Mouse (Mus musculus): ENCODE measurements around the gene Ap3m1. TPM values are rescaled to one million over a fixed set of nuclear protein-coding genes. Genes with fewer than 3 reads are reported as not detected.

The Ap3m1 gene
- polyA plus RNA-seq, 1 experiment = 64.9 TPM

DNA sequence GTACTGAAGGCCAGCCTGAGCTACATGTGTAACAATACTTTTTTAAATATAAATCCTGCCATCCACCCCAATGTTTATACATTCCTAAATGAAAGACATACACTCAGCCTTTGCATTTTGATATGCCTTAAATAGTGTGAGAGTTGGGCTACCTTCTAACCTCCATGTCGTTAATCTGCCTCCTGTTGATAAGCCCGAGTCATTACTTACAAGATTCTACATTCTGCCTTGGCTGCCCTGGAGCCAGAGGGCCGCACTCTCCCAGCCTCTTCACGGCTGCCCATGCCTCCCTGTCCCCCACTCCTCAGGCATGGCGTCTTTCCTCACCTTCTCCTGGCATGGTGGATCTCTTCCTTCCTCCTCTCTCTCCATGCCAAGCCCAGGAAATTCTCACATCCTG lies 55.9 kb downstream of the Ap3m1 start:
- no peak overlapping the region for H3K27ac ChIP-seq (ENCODE audit: insufficient read depth, low read length)
- TF ChIP-seq CTCF (IDR thresholded peaks at IDR 0.05; ENCODE audit: extremely low read depth, insufficient read depth, low read length) (no peak), POLR2A (IDR thresholded peaks at IDR 0.05; ENCODE audit: extremely low read depth, insufficient read depth, low read length) (no peak)

DNA sequence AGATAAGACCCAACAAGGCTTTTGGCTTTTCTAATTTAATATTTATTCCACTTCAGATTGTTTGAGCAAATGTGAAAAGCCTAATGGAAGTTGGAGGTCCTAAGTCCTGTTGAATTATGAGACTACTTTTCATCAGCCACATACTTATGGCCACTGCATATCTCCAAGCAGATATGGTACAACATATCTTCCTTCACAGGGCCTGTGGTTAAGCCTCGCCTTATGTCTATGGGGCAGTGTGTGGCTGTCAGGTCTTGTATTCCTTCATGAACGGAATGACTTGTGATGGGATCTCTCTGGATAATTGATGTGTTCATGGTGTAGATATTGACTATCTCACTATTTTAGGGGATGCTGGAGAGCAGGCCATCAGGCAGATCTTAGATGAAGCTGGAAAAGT lies 56.8 kb downstream of the Ap3m1 start:
- no peak for TF ChIP-seq POLR2A (IDR thresholded peaks at IDR 0.05; ENCODE audit: extremely low read depth, insufficient read depth, low read length)
- TF ChIP-seq CTCF (IDR thresholded peaks at IDR 0.05; ENCODE audit: extremely low read depth, insufficient read depth, low read length) = no peak

More for the DNA sequence above, 55.9 kb downstream of the Ap3m1 start:
- Histone ChIP-seq H3K4me3 (ENCODE audit: insufficient read depth, low read length) (no peak overlapping the region), H3K4me1 (ENCODE audit: control insufficient read depth, insufficient read depth, low read length) (no peaks in the 10 kb centered on the region)

DNA sequence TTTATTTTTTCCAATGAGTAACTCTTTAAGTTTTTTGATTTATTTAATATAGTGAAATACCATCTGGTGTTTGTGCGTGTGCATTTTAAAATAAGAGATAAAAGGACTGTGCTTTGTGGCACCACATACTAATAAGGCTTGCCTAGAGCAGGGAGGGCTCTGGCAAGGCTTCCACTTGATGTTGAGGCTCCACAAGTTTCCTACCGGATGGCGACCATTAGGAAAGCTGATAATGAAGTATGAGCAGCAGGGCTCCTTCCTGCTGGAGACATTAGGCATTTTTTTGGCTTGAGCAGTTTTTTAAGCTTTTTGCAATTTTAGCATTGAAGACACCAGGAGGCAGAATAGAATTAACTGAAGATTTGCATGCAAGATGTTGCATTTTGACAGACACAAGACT lies 57.8 kb downstream of the Ap3m1 start:
- H3K27ac ChIP-seq (ENCODE audit: insufficient read depth, low read length) = no peak overlapping the region
- no peak for TF ChIP-seq POLR2A (IDR thresholded peaks at IDR 0.05; ENCODE audit: extremely low read depth, insufficient read depth, low read length)
- no peak for TF ChIP-seq CTCF (IDR thresholded peaks at IDR 0.05; ENCODE audit: extremely low read depth, insufficient read depth, low read length)
- no peaks in the 10 kb centered on the region for H3K4me1 ChIP-seq (ENCODE audit: control insufficient read depth, insufficient read depth, low read length)
- no peak overlapping the region for H3K4me3 ChIP-seq (ENCODE audit: insufficient read depth, low read length)

More for the DNA sequence above, 56.8 kb downstream of the Ap3m1 start:
- no peaks in the 10 kb centered on the region for H3K4me1 ChIP-seq (ENCODE audit: control insufficient read depth, insufficient read depth, low read length)
- H3K27ac ChIP-seq (ENCODE audit: insufficient read depth, low read length) = no peak overlapping the region
- H3K4me3 ChIP-seq (ENCODE audit: insufficient read depth, low read length) = no peak overlapping the region

DNA sequence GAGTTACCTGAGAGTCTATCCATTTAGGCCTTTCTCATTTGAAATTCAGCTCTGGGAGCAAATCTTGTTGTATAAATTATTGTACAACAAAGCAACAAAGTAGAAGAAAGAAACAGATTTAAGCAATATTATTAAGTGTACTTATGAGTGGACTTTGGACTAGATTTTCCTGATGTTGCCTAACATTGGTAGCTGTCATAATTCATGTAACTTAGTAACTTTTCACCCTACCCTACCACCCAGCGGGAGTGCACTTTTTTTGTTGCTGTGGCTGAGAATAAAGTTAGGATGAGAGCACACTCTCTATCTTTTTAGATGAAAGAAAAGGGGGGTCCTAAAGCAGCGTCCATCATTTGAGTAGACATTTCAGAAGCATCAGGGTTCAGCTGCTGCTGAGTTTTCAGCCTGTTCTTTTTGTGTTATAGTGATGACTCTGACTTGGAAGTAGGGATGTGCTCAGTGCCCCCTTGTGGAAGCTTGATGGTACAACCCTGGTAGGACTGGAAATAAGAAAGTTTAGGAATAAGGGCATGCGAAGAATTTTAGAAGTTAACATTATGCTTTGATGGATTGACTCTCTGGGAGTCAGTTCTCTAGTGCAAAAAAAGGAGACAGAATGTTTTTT lies 59.1 kb downstream of the Ap3m1 start:
- Histone ChIP-seq H3K27ac (ENCODE audit: insufficient read depth, low read length) (no peak overlapping the region), H3K4me1 (ENCODE audit: control insufficient read depth, insufficient read depth, low read length) (no peaks in the 10 kb centered on the region), H3K4me3 (ENCODE audit: insufficient read depth, low read length) (no peak overlapping the region)
- TF ChIP-seq CTCF (IDR thresholded peaks at IDR 0.05; ENCODE audit: extremely low read depth, insufficient read depth, low read length) (peak; percentile 69), POLR2A (IDR thresholded peaks at IDR 0.05; ENCODE audit: extremely low read depth, insufficient read depth, low read length) (no peak)

DNA sequence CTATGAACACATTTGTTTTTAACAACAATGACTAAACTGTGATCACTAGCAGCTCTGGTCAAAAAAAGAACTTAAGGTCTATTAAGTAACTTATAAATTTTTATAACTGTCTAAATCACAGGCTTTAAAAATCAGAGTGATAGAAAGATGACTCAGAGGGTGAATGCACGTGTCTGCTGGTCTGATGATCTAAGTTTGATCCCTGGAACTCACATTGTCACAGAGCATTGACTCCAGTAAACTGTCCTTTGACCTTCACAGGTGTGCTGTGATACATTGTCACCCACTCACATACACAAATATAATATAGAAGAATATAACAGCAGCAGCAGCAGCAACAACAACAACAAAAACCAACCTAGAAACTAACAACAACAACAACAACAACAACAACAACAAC lies 60.8 kb downstream of the Ap3m1 start:
- Histone ChIP-seq H3K27ac (ENCODE audit: insufficient read depth, low read length) (no peak overlapping the region), H3K4me3 (ENCODE audit: insufficient read depth, low read length) (no peak overlapping the region), H3K4me1 (ENCODE audit: control insufficient read depth, insufficient read depth, low read length) (no peaks in the 10 kb centered on the region)
- TF ChIP-seq CTCF (IDR thresholded peaks at IDR 0.05; ENCODE audit: extremely low read depth, insufficient read depth, low read length) = no peak
- no peak for TF ChIP-seq POLR2A (IDR thresholded peaks at IDR 0.05; ENCODE audit: extremely low read depth, insufficient read depth, low read length)

DNA sequence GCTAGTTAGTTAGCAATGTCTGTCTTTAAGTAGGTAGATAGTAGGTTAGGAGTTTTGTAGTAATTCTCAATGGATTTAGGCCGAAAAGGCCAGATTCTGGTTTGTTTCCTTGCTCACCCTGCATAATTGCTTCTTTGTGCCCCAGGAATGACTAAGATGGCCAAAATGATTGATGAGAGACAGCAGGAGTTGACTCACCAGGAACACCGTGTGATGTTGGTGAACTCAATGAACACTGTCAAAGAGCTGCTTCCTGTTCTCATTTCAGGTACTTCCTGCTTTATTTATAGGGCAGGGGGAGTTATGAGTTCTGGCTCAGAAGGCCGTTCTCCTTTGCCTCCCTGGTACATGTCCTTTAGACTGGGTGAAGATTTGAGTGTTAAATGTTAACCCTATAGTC lies 66.8 kb downstream of the Ap3m1 start:
- no peak overlapping the region for H3K27ac ChIP-seq (ENCODE audit: insufficient read depth, low read length)
- no peak for TF ChIP-seq POLR2A (IDR thresholded peaks at IDR 0.05; ENCODE audit: extremely low read depth, insufficient read depth, low read length)
- TF ChIP-seq CTCF (IDR thresholded peaks at IDR 0.05; ENCODE audit: extremely low read depth, insufficient read depth, low read length) = no peak
- no peaks in the 10 kb centered on the region for H3K4me1 ChIP-seq (ENCODE audit: control insufficient read depth, insufficient read depth, low read length)
- no peak overlapping the region for H3K4me3 ChIP-seq (ENCODE audit: insufficient read depth, low read length)

DNA sequence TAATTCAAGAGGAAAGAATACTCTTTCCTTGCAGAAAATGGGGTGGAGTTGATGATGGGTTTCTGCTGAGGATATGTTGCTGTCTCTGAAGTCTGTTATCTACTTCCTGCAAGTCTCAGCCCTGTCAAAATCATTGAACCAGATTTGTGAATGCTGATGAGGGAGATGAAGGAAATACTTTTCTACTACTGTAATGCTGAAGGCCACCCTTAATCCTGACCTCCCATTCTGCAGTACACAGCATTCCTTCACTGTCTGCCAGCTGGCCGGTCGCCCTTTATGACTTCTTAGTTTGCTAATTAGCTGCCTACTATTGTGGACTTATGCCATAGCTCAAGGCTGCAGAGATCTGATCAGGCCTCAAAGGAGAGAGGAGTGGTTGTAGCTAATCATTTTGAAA lies 68.5 kb downstream of the Ap3m1 start:
- Histone ChIP-seq H3K27ac (ENCODE audit: insufficient read depth, low read length) (no peak overlapping the region), H3K4me3 (ENCODE audit: insufficient read depth, low read length) (no peak overlapping the region), H3K4me1 (ENCODE audit: control insufficient read depth, insufficient read depth, low read length) (no peaks in the 10 kb centered on the region)
- TF ChIP-seq CTCF (IDR thresholded peaks at IDR 0.05; ENCODE audit: extremely low read depth, insufficient read depth, low read length) (no peak), POLR2A (IDR thresholded peaks at IDR 0.05; ENCODE audit: extremely low read depth, insufficient read depth, low read length) (no peak)

Other genes with a start within 250 kb of the Ap3m1 start
- 4.2 and 5.2 TPM in 2 replicates for gene Plau, start 215.8 kb downstream of the Ap3m1 start, polyA plus RNA-seq (2012; rRNA removed)
- gene Vcl, start 123.1 kb downstream of the Ap3m1 start, polyA plus RNA-seq (2012; rRNA removed) = 31.7 and 32.9 TPM in 2 replicates
- gene Adk, start 66 bp upstream of the Ap3m1 start, polyA plus RNA-seq (2012; rRNA removed) = 64.1 and 65.2 TPM in 2 replicates